Mouse (Mus musculus) bone marrow macrophage, adult 2 months (primary cell): Measurements from ENCODE around the gene Gm3667. TPM values are rescaled to one million over a fixed set of nuclear protein-coding genes. Genes with fewer than 3 reads are reported as not detected.
"Not testable (repeated sequence)": the region's sequence is repeated elsewhere in the genome, so short reads cannot be mapped to it uniquely, and the experiment has no call there.

Experiments used
- H3K27ac ChIP-seq: 2 replicates; pipeline ENCODE4 v1.5.1; 2012; ENCODE audit warnings: low read depth, low read length; ENCODE audit not compliant: insufficient read depth
- H3K4me1 ChIP-seq: 2 replicates; pipeline ENCODE4 v1.6.1; 2012; ENCODE audit warnings: low read length; ENCODE audit not compliant: control insufficient read depth, insufficient read depth
- H3K4me3 ChIP-seq: 2 replicates; pipeline ENCODE4 v1.5.1; 2012; ENCODE audit warnings: mild to moderate bottlenecking, low read length, moderate library complexity; ENCODE audit not compliant: insufficient read depth
- polyA plus RNA-seq: library from polyadenylated mRNA; stranded (reverse); fragments of >200 nt; gene quantifications from 2 replicates; pipeline ENCODE4 v1.2.4, GENCODE M21; 2012; ENCODE audit not compliant: missing spikeins, insufficient read depth, insufficient read length

The Gm3667 gene
- not detected in 2 replicates for polyA plus RNA-seq

- H3K4me3 ChIP-seq, H3K27ac ChIP-seq, H3K4me1 ChIP-seq: not testable (repeated sequence)
Measured at GRCm38 (mm10) chr14:6889521-6890012, at the start of gene Gm3667. TSS of gene Gm3667 (minus strand) at chr14:6889962.

GRCm38 (mm10) chr14:6899881-6900280 lies 10.1 kb upstream of the Gm3667 start:
- H3K4me3 ChIP-seq, H3K27ac ChIP-seq, H3K4me1 ChIP-seq: not testable (repeated sequence)

- not testable (repeated sequence) for H3K4me3 ChIP-seq, H3K27ac ChIP-seq
Measured at GRCm38 (mm10) chr14:6888811-6889210, 951 bp downstream of the Gm3667 start.

GRCm38 (mm10) chr14:6840211-6840610 lies 49.6 kb downstream of the Gm3667 start, which contains the start of gene Gm3642:
TSS of gene Gm3642 (minus strand) at chr14:6840311.
- H3K4me3 ChIP-seq, H3K4me1 ChIP-seq, H3K27ac ChIP-seq: not testable (repeated sequence)

More at GRCm38 (mm10) chr14:6888811-6889210, 951 bp downstream of the Gm3667 start:
- H3K4me1 ChIP-seq: not testable (repeated sequence)

GRCm38 (mm10) chr14:6823297-6823696 lies 66.5 kb downstream of the Gm3667 start:
- not testable (repeated sequence) for H3K4me1 ChIP-seq, H3K27ac ChIP-seq, H3K4me3 ChIP-seq

Other genes starting within 250 kb of the Gm3667 start
- gene Gm10251, start 205.8 kb downstream of the Gm3667 start, polyA plus RNA-seq: not detected in 2 replicates
- not detected in 2 replicates for gene Gm8050, start 169.7 kb downstream of the Gm3667 start, polyA plus RNA-seq
- not detected in 2 replicates for gene Gm3636, start 147.6 kb downstream of the Gm3667 start, polyA plus RNA-seq
- gene Gm8362, start 115.6 kb downstream of the Gm3667 start, polyA plus RNA-seq: not detected in 2 replicates
- not detected in 2 replicates for gene Gm3642, start 49.7 kb downstream of the Gm3667 start, polyA plus RNA-seq
- gene Gm6356, start 83.9 kb upstream of the Gm3667 start, polyA plus RNA-seq: not detected in 2 replicates
- not detected in 2 replicates for gene Gm10406, start 137.5 kb upstream of the Gm3667 start, polyA plus RNA-seq
- gene Gm3685, start 155.0 kb upstream of the Gm3667 start, polyA plus RNA-seq: not detected in 2 replicates
- gene Gm3696, start 210.7 kb upstream of the Gm3667 start, polyA plus RNA-seq: not detected in 2 replicates
- not detected in 2 replicates for gene Gm6676, start 235.4 kb upstream of the Gm3667 start, polyA plus RNA-seq